Mouse (Mus musculus): ENCODE measurements around the gene Gm17720.

The Gm17720 gene

GRCm38 (mm10) chr8:110102653-110103052 lies at the start of gene Gm17720:
Gm17720 (minus strand) TSS chr8:110102753.
- DNase-seq, result no peak

- peak; percentile 49 for DNase-seq
These were observed 43.0 kb upstream of the Gm17720 start for GRCm38 (mm10) chr8:110145538-110145937.

- no peak for DNase-seq
These were observed 38.2 kb upstream of the Gm17720 start for GRCm38 (mm10) chr8:110140770-110141169.

- no peak for DNase-seq
These were observed 37.6 kb upstream of the Gm17720 start for GRCm38 (mm10) chr8:110140156-110140555.

- DNase-seq, result no peak
These were observed 33.0 kb upstream of the Gm17720 start for GRCm38 (mm10) chr8:110135515-110135914.

GRCm38 (mm10) chr8:110134236-110134635 lies 31.7 kb upstream of the Gm17720 start:
- no peak for DNase-seq

- DNase-seq, result peak; percentile 78
These were observed 28.0 kb upstream of the Gm17720 start for GRCm38 (mm10) chr8:110130537-110130936.

- DNase-seq, result peak; percentile 3
These were observed 17.2 kb upstream of the Gm17720 start for GRCm38 (mm10) chr8:110119715-110120114.

- DNase-seq, result no peak
These were observed 877 bp downstream of the Gm17720 start for GRCm38 (mm10) chr8:110101676-110102075.

GRCm38 (mm10) chr8:110100907-110101306 lies 1.6 kb downstream of the Gm17720 start, which contains the start of gene Gm21964:
Gm21964 (plus strand) TSS chr8:110101207.
- DNase-seq, result no peak

GRCm38 (mm10) chr8:110091869-110092268 lies 10.7 kb downstream of the Gm17720 start:
- DNase-seq, result no peak

GRCm38 (mm10) chr8:110082416-110083105 lies 20.0 kb downstream of the Gm17720 start:
- DNase-seq, result no peak

- DNase-seq, result peak; percentile 75
These were observed 23.0 kb downstream of the Gm17720 start, which contains the start of gene Zfp612 for GRCm38 (mm10) chr8:110079282-110080221. Zfp612 (plus strand) TSS chr8:110079746.

GRCm38 (mm10) chr8:110074496-110074895 lies 28.1 kb downstream of the Gm17720 start:
- DNase-seq, result no peak

- DNase-seq, result peak; percentile 55
These were observed 31.0 kb downstream of the Gm17720 start for GRCm38 (mm10) chr8:110071600-110071999.

- DNase-seq, result no peak
These were observed 32.8 kb downstream of the Gm17720 start for GRCm38 (mm10) chr8:110069706-110070105.

GRCm38 (mm10) chr8:110065676-110066075 lies 36.9 kb downstream of the Gm17720 start:
- DNase-seq, result no peak

GRCm38 (mm10) chr8:110064606-110065365 lies 37.8 kb downstream of the Gm17720 start:
- DNase-seq, result no peak

- no peak for DNase-seq
These were observed 38.4 kb downstream of the Gm17720 start for GRCm38 (mm10) chr8:110064161-110064560.

- DNase-seq, result no peak
These were observed 44.3 kb downstream of the Gm17720 start for GRCm38 (mm10) chr8:110058207-110058606.

- no peak for DNase-seq
These were observed 51.3 kb downstream of the Gm17720 start for GRCm38 (mm10) chr8:110051208-110051607.

GRCm38 (mm10) chr8:110040509-110040908 lies 62.0 kb downstream of the Gm17720 start:
- no peak for DNase-seq

- no peak for DNase-seq
These were observed 62.9 kb downstream of the Gm17720 start, which contains the start of gene Chst4 for GRCm38 (mm10) chr8:110039659-110040058. Chst4 (minus strand) TSS chr8:110039740.

Data from kidney, adult 18-20 months (tissue).